Mouse (Mus musculus): ENCODE data around the gene Adcy6.
"Not testable (repeated sequence)": the region's sequence is repeated elsewhere in the genome, so short reads cannot be mapped to it uniquely, and the experiment has no call there.

The Adcy6 gene

GRCm38 (mm10) chr15:98602191-98602881 is 7.5 kb downstream of the Adcy6 start:
- no peak for DNase-seq (ENCODE audit: low read depth, low spot score)

DNA sequence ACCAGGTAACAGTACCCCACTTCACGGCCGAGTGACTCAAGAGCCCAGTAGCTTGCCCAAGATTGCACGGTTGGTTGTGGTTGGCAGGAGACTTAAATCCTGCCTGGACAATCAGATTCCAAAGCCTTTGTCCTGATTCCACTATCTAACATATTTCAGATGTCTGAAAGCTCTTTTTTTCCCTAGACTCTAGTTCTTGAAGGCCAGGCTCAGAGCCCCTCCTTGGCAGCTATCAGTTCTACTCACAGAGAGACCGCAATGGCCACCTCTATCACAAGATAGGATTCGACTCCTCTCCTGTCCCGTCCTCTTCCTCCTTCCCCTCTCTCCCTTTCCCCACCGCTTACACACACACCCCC is 8.1 kb downstream of the Adcy6 start:
- no peak for DNase-seq (ENCODE audit: low read depth, low spot score)

DNA sequence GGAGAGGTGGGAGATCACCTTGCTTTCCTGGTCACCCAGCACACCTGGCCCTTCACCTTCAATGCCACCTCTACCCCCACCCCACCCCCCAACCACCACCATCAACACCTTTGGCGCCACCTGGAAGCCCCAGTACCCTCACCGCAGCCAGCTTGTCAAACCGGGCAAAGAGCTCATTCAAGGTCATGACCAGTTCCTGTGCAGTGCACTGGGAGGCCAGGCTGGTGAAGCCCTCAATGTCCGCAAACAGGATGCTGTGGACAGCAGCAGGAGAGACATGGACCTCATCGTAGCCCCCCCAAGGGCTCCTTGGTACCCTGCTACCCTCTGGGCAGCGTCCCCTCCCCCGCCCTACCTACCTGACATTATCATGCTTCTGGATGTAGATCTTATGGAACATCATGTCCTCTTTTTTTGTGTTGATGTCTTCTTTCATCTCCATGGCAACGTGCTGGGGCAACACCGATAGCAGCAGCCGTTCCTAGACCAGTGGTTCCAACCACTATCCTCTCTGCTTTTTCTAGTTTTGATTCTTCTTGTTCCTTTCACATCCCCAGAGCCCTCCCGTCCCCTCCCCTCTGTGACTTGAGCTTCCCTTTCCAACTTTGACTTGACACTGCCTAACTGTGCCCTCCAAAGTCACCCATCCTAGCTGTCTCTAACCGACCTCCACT is 9.7 kb downstream of the Adcy6 start:
- no peak for DNase-seq (ENCODE audit: low read depth, low spot score)

- no peak for DNase-seq (ENCODE audit: low read depth, low spot score)
These were observed 13.3 kb downstream of the Adcy6 start for GRCm38 (mm10) chr15:98596609-98597008.

GRCm38 (mm10) chr15:98595049-98595448 is 14.8 kb downstream of the Adcy6 start:
- DNase-seq (ENCODE audit: low read depth, low spot score), result no peak

- no peak for DNase-seq (ENCODE audit: low read depth, low spot score)
These were observed 15.7 kb downstream of the Adcy6 start for GRCm38 (mm10) chr15:98594193-98594592.

- DNase-seq (ENCODE audit: low read depth, low spot score), result no peak
These were observed 18.5 kb downstream of the Adcy6 start for GRCm38 (mm10) chr15:98591396-98591795.

DNA sequence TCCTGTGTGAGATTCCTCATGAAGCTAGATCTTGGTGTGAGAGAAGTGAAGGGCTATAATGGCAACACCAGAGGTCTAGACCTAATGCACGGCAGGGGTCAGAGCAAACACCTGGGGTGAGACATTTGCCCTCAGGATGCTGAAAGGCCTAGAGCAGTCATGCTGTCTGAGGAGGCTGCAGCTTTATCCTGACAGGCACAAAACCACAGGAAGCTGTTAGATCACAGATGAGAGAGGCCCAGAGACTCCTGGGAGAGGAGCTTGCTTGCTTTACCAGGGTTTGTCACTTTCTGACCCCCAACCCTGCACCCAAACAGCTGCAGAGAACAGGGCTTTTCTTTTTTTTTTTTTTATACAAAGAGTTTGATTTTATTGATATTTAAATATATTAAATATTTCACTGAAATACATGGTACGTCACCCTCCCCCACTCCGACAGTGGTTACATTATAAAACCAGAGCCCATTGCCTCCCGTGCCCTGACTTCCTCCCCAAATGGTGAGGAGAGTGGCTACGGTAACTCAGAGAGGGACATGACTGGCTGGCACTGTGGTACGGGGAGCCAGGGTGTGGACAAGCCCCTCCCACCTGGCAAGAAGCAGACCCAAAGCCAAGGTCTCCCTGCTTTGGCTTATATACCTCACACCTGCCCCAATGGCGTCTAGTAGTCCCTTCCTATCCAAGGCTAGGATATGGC is 20.1 kb downstream of the Adcy6 start:
- DNase-seq (ENCODE audit: low read depth, low spot score), result no peak

GRCm38 (mm10) chr15:98587751-98588150 is 22.1 kb downstream of the Adcy6 start:
- DNase-seq (ENCODE audit: low read depth, low spot score), result no peak

DNA sequence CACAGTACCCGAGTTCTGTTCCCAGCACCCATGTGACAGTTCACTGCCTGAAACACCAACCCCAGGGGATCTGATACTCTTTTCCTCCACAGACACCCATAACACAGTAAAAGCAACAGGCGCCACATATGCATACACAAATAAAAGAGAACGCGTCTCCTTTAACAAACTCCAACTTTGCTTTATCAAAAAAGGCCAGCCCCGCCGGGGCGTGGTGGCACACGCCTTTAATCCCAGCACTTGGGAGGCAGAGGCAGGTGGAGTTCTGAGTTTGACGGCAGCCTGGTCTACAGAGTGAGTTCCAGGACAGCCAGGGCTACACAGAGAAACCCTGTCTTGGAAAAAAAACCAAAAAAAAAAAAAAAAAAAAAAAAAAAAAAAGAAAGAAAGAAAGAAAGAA is 23.7 kb downstream of the Adcy6 start:
- not testable (repeated sequence) for DNase-seq (ENCODE audit: low read depth, low spot score)

GRCm38 (mm10) chr15:98585421-98585820 is 24.5 kb downstream of the Adcy6 start:
- no peak for DNase-seq (ENCODE audit: low read depth, low spot score)

- no peak for DNase-seq (ENCODE audit: low read depth, low spot score)
These were observed 26.9 kb downstream of the Adcy6 start for GRCm38 (mm10) chr15:98582996-98583395.

DNA sequence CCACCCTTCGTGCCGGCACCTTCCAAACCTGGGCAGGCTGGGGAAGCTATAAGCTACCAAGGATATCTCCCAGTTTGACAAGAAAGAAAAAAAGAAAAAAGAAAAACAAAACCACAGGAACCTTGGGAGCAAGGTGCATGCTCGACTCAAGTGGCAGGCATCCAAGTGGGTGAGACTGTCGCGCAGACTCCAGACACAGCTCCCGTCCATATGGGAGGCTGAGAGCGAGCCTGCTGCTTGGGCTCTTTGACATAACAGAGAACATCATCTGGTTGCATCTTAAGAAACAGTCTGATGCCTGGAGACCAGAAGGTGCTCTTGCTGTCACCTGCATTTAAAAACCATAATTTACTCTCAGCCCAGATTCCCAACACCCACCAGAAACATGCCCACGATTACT is 27.5 kb downstream of the Adcy6 start:
- DNase-seq (ENCODE audit: low read depth, low spot score), result no peak

DNA sequence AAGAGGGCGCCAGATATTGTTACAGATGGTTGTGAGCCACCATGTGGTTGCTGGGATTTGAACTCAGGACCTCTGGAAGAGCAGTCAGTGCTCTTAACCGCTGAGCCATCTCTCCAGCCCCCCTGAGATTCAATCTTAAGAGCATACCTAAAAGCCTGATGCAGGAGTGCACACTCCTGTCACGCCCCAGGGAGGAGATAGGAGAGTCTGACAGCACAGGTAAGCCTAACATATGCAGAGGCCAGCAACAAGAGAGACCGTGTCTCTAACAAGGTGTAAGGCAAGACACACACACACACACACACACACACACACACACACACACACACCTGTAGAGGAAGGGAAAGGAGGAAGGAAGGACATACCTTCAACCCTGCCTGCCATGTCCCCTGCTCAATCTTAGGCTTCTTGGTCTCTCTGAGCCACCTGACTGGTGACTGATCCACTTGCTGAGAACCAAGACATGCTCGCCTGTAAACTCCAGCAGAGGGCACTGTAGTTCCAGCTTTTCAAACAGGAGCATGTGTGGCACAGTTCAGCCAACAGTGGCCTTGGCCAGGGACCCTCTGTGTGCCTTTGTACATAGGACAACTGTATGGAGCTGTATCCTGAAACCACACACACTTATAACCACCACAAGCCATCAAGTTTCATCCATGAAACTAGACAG is 29.9 kb downstream of the Adcy6 start:
- peak; percentile 85 for DNase-seq (ENCODE audit: low read depth, low spot score)

DNA sequence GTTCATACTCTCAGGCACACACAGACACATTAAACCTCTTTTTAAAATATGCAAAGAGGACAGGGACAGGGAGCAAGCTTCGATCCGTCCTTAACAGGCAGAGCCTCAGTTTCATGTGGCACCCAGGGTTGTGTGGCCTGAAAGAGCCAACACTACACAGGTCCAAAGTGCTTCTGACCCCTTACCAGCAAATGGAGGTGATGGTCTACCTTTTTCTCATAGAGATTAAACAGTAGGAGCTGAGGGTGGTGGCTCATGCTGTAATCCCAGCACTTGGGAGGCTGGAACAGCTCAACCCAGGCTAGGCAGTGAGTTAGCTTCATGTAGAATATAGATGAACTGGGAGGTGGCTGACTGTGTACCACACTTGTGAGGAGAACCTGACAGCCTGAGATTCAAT is 30.6 kb downstream of the Adcy6 start:
- no peak for DNase-seq (ENCODE audit: low read depth, low spot score)

DNA sequence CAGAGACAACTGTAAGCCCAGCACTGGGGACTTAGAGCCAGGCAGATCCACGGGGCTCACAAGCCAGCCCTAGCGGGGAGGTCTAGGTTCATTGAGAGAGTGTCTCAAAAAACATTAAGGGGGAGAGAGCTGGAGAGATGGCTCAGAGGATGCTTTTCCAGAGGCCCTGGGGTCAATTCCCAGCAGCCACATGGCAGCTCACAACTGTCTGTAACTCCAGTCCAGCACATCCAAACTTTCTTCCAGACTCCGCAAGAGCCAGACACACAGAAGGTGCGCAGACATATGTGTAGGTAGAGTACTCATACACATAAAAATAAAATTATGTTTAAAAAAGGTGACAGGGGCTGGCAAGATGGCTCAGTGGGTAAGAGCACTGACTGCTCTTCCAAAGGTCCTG is 36.6 kb downstream of the Adcy6 start:
- DNase-seq (ENCODE audit: low read depth, low spot score), result no peak

GRCm38 (mm10) chr15:98570873-98571538 is 38.9 kb downstream of the Adcy6 start, which contains the start of the genes Ccnt1 and 4930415O20Rik:
Gene Ccnt1, minus strand, starts transcription at chr15:98570923.
Gene 4930415O20Rik, plus strand, starts transcription at chr15:98571004.
- no peak for DNase-seq (ENCODE audit: low read depth, low spot score)

GRCm38 (mm10) chr15:98569795-98570365 is 40.0 kb downstream of the Adcy6 start:
- DNase-seq (ENCODE audit: low read depth, low spot score), result no peak

- DNase-seq (ENCODE audit: low read depth, low spot score), result no peak
These were observed 40.7 kb downstream of the Adcy6 start for GRCm38 (mm10) chr15:98569216-98569615.

DNA sequence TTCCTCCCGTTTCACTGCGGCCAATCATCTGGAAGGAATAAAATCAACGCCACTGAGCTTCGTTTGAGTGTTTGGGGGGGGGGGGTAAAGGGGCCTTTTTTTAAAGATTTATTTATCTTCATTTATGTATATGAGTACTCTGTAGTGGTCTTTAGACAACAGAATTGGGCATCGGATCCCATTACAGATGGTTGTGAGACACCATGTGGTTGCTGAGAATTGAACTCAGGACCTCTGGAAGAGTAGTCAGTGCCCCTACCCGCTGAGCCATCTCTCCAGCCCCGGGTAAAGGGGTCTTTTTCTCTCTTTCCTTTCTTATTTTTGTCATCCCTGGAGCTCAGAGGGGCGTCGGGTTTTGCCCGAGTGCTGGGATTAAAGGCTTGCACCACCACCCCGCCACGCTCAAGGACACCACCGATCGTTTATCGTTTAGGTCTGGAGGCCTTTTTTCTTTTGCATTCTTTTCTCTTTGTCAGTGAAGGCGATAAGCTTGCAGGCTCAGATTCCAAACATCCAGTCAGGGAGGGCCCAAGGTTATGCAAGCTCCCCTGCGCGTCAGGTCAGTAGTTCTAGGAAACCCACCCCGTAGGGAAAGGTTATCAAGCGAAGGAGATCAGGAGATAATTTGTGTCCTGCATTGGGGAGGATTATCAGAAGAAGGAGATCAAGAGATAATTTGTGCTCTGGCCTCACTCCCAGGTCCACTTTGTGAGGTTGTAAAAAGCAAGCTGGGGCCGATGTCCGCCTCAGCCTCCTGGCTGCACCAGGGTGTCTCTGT is 41.4 kb downstream of the Adcy6 start:
- no peak for DNase-seq (ENCODE audit: low read depth, low spot score)

All from retina, adult 2 months (tissue).